Mouse (Mus musculus) bone marrow, adult 2 months (tissue): Measurements from ENCODE around the gene Mrrf. TPM values are rescaled to one million over a fixed set of nuclear protein-coding genes. Genes with fewer than 3 reads are reported as not detected.
"Not testable (repeated sequence)": the region's sequence is repeated elsewhere in the genome, so short reads cannot be mapped to it uniquely, and the experiment has no call there.

Experiments
- H3K27ac ChIP-seq: fragments of 200-500 bp; 2 replicates; pipeline ENCODE4 v1.5.1; 2012; ENCODE audit warnings: low read depth, mild to moderate bottlenecking, control low read depth, inconsistent platforms, low read length; ENCODE audit not compliant: control insufficient read depth, poor library complexity, insufficient read depth
- H3K4me1 ChIP-seq: fragments of 200-500 bp; 2 replicates; pipeline ENCODE4 v1.6.1; 2011; ENCODE audit warnings: low read length; ENCODE audit not compliant: control insufficient read depth, insufficient read depth
- H3K4me3 ChIP-seq: fragments of 200-500 bp; replicated peaks from 2 replicates; pipeline ENCODE3; 2011; ENCODE audit warnings: mild to moderate bottlenecking, low read depth, low read length, control low read depth; ENCODE audit not compliant: control insufficient read depth
- CTCF ChIP-seq: fragments of 200-500 bp; IDR thresholded peaks from 2 replicates; pipeline ENCODE4 v1.5.1; 2011; ENCODE audit warnings: low read length, control low read depth; ENCODE audit not compliant: control insufficient read depth, insufficient read depth
- POLR2A ChIP-seq: fragments of 200-500 bp; IDR thresholded peaks from 2 replicates; pipeline ENCODE4 v1.6.1; 2011; ENCODE audit warnings: low read depth, mild to moderate bottlenecking, control low read depth, low read length, borderline replicate concordance; ENCODE audit not compliant: control insufficient read depth
- WGBS: fragments of 180-500 bp; shearing (Covaris S2); methylation state at CpG from one replicate; pipeline ENCODE4 v1.1.7; 2018; 5-methylcytosine and 5-hydroxymethylcytosine counted together
- polyA plus RNA-seq: library from polyadenylated mRNA; stranded (reverse); fragments of >200 nt; gene quantifications from 2 replicates; pipeline ENCODE4 v1.2.4, GENCODE M21; 2011; ENCODE audit warnings: low replicate concordance; ENCODE audit not compliant: missing spikeins, insufficient read depth, insufficient read length

Gene Mrrf
- polyA plus RNA-seq, 1 experiment: 6.7 TPM

DNA sequence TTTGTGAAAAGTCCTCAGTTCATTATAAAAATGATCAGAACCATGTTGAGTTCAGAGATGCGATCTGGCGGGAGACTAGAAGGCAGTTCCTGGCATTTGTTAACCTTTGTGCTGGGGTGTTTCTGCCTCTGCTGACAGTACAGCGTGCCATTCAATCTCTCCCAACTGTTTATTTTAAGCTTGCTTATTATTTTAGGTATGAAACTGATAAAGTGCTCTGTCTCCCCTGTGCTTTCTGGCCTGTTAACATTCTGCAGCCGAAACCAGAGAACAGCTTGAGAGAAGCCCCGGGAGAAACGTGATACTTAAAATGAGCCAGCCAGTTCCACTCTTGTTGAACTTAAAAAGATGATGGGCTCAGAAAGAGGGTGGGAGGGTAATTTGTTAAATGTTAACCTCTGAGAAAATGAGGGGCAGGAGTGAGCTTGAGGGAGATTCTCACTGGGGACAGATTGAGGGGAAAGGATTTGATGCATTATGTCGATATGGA lies 12.7 kb downstream of the Mrrf start:
- no peak for TF ChIP-seq CTCF
- WGBS: 91% methylated on average over 7 of the region's 7 CpGs

DNA sequence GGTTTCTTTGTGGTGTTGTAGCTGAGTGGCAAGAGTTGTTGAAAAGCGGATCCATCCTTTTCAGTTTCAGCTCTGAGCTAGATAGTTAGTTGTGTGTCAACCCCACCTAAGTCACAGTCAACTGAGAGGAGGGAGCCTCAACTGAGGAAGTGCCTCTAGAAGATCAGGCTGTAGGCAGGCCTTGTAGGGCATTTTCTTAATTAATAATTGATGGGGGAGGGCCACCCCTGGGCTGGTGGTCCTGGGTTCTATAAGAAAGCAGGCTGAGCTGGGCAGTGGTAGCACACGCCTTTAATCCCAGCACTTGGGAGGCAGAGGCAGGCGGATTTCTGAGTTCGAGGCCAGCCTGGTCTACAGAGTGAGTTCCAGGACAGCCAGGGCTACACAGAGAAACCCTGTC lies 16.2 kb downstream of the Mrrf start:
- not testable (repeated sequence) for H3K4me1 ChIP-seq, H3K27ac ChIP-seq, H3K4me3 ChIP-seq
- 91% methylated on average over 4 of the region's 4 CpGs for WGBS

More for the DNA sequence above, 12.7 kb downstream of the Mrrf start:
- Histone ChIP-seq H3K4me1 (no peaks in the 10 kb centered on the region), H3K4me3 (no peak overlapping the region), H3K27ac (no peak overlapping the region)

DNA sequence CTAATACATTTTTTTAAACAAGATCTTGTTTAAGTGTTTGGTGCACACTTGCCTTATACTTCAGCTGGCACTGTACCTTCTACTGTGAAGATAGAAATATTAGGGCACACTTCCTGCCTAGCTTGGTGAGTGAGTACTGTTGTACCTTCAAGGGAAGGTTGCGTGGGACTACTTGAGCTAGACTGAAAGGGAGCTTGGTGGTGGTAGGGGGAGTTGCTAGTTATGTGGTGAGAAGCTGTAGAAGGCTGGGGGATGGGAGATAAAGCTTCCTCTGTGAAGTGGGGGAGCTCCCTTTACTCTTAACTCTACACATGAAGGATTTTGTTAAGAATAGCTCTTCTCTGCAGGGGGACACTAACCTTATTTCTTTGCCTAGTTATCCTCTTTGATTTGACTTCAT lies 21.3 kb downstream of the Mrrf start:
- Histone ChIP-seq H3K4me1 (no peaks in the 10 kb centered on the region), H3K4me3 (no peak overlapping the region), H3K27ac (no peak overlapping the region)
- 92% methylated on average over 1 of the region's 1 CpGs for WGBS
- TF ChIP-seq POLR2A: no peak
- no peak for TF ChIP-seq CTCF

DNA sequence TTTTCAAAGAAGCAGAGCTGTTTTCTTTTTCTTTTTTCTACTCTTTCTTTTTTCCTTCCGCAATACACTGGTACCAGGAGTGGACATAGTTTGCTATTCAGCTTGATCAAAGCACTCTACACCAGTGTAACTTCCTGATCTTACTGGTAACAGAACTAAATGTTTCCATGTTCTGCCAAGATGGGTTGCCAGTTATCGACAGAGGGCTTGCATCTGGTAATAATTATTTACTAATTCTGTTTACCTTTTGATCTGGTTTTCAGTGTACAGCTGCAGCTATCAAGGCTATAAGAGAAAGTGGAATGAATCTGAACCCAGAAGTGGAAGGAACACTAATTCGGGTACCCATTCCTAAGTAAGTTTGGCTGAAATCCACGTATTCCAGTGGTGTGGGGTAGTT lies 23.1 kb downstream of the Mrrf start:
- Histone ChIP-seq H3K27ac (no peak overlapping the region), H3K4me1 (no peaks in the 10 kb centered on the region), H3K4me3 (no peak overlapping the region)
- 83% methylated on average over 4 of the region's 4 CpGs for WGBS
- TF ChIP-seq POLR2A (no peak), CTCF (no peak)

DNA sequence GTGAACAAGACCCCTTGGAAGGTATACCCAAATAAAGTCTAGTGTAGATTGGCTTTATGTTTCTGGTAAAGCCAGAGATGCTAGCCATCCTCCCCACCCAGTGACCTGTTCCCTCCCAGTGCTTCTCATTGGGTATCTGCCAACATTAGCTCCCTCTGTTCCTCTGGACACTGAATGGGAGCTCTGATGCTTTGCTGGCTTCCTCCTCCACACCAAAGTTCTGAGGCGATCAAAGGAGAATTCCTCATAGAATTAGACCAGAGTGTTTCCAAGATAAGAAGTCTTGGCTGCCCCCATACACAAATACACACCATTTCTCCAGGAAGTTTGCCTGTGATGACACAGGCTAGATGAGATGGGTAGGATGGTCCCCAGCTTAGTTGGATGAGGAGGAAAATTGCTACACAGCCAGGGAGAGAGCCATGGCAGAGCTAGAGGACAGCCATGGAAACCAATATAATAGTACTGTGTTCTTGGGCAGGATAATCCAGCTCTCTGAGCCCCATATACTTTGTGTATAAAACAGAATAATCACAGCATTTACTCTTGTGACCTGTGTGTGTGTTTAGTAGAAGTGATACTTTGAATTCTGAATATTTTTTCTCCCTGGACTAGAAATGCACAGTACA lies 31.9 kb downstream of the Mrrf start:
- H3K4me1 ChIP-seq: no peaks in the 10 kb centered on the region
- H3K4me3 ChIP-seq: no peak overlapping the region
- no peak overlapping the region for H3K27ac ChIP-seq
- 95% methylated on average over 1 of the region's 1 CpGs for WGBS
- TF ChIP-seq POLR2A (no peak), CTCF (no peak)

DNA sequence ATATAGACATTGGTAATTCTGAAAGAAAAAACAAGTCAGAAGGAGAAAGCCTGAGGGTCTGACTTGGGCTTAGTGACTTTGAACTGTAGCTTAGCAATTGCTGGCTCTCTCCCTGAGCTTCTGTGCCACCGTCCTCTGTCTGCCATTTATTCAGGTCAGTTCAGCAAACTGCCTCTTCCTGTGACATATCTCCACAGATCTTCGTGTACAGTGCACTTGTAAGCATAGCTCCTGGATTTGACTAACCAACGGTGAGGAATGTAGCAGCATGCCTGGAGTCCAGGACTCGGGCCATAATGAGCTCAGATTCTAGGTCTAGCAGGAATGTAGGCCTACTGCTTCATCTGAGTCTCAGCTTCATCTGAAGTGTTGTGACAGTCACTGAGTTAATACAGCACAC lies 33.0 kb downstream of the Mrrf start:
- no peak overlapping the region for H3K4me3 ChIP-seq
- WGBS: 81% methylated on average over 4 of the region's 4 CpGs
- H3K4me1 ChIP-seq: no peaks in the 10 kb centered on the region
- no peak for TF ChIP-seq CTCF
- TF ChIP-seq POLR2A: no peak
- H3K27ac ChIP-seq: no peak overlapping the region

DNA sequence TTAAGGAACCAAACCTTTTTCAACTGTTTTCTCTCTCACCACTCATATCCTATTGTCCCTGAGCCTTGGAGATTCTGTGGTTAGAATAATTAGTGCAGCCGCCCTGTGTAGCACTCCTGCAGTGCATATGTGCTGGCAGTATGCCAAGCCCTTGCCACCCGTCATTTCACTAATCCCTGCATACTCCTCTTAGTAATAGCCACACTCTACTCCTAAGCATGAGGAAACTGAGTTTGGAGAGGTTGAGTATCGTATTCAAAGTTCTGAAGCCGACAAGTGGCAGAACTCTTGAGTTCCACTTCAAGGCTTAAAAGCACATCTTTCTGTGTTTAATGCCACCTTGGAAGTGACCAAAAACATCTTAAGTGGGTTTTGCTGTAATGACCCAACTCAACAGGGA lies 35.9 kb downstream of the Mrrf start:
- Histone ChIP-seq H3K4me3 (no peak overlapping the region), H3K4me1 (no peaks in the 10 kb centered on the region), H3K27ac (no peak overlapping the region)
- WGBS: 68% methylated on average over 4 of the region's 4 CpGs
- TF ChIP-seq CTCF (no peak), POLR2A (no peak)

DNA sequence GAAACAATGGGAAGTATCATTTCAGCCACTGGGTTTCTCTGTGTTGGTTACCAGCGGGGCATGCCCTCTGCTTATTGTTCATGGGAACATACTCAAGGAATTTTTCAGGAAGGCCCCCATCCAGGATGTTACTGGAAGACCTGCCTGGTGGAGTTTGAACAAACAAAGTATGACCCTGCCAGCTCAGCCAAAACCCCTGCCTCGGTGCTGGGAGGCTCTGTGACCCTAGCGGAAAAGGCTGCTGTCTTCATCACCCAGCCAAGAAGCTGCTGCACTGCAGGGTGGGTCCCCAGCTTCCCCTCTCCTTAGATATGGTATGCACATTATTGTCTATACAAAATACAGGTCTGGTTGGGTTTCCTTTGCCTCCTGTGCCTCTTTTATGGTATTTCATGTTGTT lies 36.4 kb downstream of the Mrrf start:
- no peaks in the 10 kb centered on the region for H3K4me1 ChIP-seq
- H3K27ac ChIP-seq: no peak overlapping the region
- no peak for TF ChIP-seq POLR2A
- TF ChIP-seq CTCF: no peak
- WGBS: 96% methylated on average over 3 of the region's 3 CpGs
- H3K4me3 ChIP-seq: no peak overlapping the region

DNA sequence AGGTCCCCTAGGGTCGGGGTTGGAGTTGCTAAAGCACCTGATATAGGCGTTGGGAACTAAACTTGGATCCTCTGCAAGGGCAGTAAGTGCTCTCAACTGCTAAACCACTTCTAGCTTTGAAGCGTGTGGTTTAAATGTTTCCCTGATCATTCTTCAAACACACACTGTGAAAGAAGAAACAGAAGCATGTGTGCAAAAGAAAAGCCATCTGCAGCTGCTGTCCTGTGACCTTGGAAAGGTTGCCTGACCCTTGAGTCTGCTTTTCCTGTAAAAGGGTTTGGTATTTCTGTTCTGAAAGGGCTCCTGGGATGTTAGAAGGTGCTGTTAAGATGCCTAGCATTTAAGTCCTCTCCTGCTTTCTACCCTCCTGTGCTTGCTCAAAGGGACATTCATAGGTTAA lies 43.3 kb downstream of the Mrrf start:
- Histone ChIP-seq H3K4me1 (no peaks in the 10 kb centered on the region; the same call in 1 of the 2 replicates), H3K4me3 (no peak overlapping the region), H3K27ac (no peak overlapping the region)
- WGBS: 72% methylated on average over 3 of the region's 3 CpGs
- no peak for TF ChIP-seq POLR2A
- TF ChIP-seq CTCF: no peak

DNA sequence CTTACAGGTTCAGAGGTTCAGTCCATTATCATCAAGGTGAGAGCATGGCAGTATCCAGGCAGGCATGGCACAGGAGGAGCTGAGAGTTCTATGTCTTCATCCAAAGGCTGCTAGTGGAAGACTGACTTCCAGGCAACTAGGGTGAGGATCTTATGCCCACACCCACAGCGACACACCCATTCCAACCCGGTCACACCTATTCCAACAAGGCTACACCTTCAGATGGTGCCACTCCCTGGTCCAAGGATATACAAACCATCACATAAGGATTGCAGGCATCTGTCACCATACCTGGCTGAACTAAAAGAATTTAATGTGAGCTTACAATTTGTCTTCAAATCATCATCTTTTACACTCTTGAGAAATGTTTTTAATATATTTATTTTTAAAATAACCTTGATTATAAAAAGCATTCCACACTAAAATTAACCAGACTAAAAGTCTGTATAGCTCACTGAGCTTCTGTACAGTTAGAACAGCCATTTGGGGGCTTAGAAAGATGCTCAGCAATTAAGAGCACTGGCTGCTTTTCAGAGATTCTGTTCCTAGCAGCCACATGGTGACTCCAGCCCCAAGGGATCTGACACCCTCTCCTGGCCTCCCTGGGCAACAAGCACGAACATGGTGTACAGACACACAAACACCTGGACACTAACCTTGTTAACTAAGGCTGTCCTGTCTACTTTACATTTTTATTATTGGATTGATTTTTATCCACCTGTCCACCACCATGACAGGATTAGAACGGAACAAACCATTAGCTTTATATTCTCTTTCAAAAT lies 45.6 kb downstream of the Mrrf start:
- H3K4me3 ChIP-seq, H3K4me1 ChIP-seq, H3K27ac ChIP-seq: not testable (repeated sequence)
- WGBS: 88% methylated on average over 4 of the region's 4 CpGs
